Mouse (Mus musculus): ENCODE measurements around the gene Lbh. TPM values are rescaled to one million over a fixed set of nuclear protein-coding genes. Genes with fewer than 3 reads are reported as not detected.

Gene Lbh
- polyA plus RNA-seq, 1 experiment from 2014 or later = 6.5 TPM

DNA sequence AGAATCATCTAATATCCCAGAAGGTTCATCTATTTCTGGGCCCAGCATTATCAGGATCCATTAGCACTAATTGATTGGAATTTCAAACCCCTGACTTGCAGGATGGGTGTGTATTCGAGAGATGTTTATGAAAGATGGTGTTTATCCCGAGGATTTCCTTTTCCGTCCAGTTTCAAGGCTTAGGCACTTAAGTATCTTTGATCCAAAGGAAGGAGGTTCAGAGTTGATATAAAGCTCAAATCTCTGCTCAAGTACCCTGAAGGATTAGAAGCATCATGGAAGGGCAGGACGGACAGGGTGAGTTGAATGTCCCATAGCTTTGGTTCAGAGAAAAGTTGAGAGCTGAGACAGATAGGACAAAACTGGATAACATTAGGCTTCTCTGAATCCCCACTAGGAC, 15.0 kb downstream of the Lbh start:
- no peak overlapping the region for H3K4me2 ChIP-seq (ENCODE audit: low read length)
- H3K4me1 ChIP-seq (ENCODE audit: control insufficient read depth, insufficient read depth, low read depth, low read length) = peaks cover 3% of the 10 kb centered on the region; the same call in 1 of the 2 replicates
- no peak overlapping the region for H3K4me3 ChIP-seq (ENCODE audit: low read length)
- no peak for ATAC-seq
- H3K27me3 ChIP-seq (replicated peaks; ENCODE audit: control insufficient read depth, insufficient read depth, low read length) = no peaks in the 10 kb centered on the region
- H3K36me3 ChIP-seq (ENCODE audit: control insufficient read depth, insufficient read depth, low read length) = peaks cover 4% of the 10 kb centered on the region
- WGBS = 97% methylated on average over 4 of the region's 4 CpGs
- H3K9me3 ChIP-seq (ENCODE audit: control insufficient read depth, low read length) = no peaks in the 10 kb centered on the region
- no peak overlapping the region for H3K9ac ChIP-seq (ENCODE audit: low read depth, low read length)
- H3K27ac ChIP-seq (ENCODE audit: low read depth, low read length) = no peak overlapping the region

DNA sequence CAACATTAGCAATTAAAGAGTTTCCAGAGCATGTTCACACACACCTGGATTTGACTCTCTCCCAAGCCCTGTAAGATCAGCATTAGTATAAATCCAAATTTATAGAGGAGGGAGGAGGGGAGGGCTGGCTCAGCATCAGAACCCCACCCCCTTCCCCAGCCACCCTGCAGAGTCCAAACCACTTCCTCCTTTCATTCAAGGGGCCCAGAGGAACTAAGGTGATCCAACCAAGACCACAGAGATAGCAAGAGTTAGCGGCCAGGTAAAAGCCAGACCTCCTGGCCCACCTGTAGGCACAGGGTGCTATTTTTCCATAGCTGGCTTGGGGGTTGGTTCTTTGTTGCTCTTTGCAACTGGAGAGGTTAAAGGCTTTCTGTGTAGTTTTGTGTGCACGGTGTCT, 16.0 kb downstream of the Lbh start:
- H3K4me2 ChIP-seq (ENCODE audit: low read length) = no peak overlapping the region
- H3K4me3 ChIP-seq (ENCODE audit: low read length) = no peak overlapping the region
- peaks cover 4% of the 10 kb centered on the region for H3K36me3 ChIP-seq (ENCODE audit: control insufficient read depth, insufficient read depth, low read length)
- H3K9ac ChIP-seq (ENCODE audit: low read depth, low read length) = no peak overlapping the region
- H3K27me3 ChIP-seq (replicated peaks; ENCODE audit: control insufficient read depth, insufficient read depth, low read length) = no peaks in the 10 kb centered on the region
- peaks cover 3% of the 10 kb centered on the region; the same call in 1 of the 2 replicates for H3K4me1 ChIP-seq (ENCODE audit: control insufficient read depth, insufficient read depth, low read depth, low read length)
- H3K27ac ChIP-seq (ENCODE audit: low read depth, low read length) = no peak overlapping the region
- no peak for ATAC-seq
- H3K9me3 ChIP-seq (ENCODE audit: control insufficient read depth, low read length) = no peaks in the 10 kb centered on the region
- 76% methylated on average over 2 of the region's 2 CpGs for WGBS

DNA sequence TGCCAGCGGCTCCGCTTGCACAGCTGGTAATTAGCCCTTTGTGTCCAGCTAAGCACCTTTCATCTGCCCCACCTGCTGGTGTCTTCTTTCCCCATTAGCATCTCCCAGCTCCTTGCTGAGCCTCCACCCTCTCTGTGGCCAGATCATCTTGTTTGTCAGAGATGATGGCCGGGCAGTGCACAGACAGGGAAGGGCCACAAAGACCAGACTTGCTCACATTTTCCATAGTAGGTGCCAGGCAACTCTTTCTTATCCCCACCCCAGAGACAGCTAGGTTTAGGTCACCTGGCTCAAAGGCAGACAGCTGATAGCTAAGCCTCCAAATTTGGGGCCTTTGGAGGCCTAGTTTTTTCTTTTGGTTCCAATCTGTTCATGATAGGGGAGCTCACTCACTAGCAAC, 16.5 kb downstream of the Lbh start:
- Histone ChIP-seq H3K4me1 (ENCODE audit: control insufficient read depth, insufficient read depth, low read depth, low read length) (peaks cover 3% of the 10 kb centered on the region; the same call in 1 of the 2 replicates), H3K27me3 (replicated peaks; ENCODE audit: control insufficient read depth, insufficient read depth, low read length) (no peaks in the 10 kb centered on the region), H3K4me3 (ENCODE audit: low read length) (no peak overlapping the region), H3K9ac (ENCODE audit: low read depth, low read length) (no peak overlapping the region), H3K4me2 (ENCODE audit: low read length) (no peak overlapping the region), H3K27ac (ENCODE audit: low read depth, low read length) (no peak overlapping the region), H3K36me3 (ENCODE audit: control insufficient read depth, insufficient read depth, low read length) (peaks cover 6% of the 10 kb centered on the region), H3K9me3 (ENCODE audit: control insufficient read depth, low read length) (no peaks in the 10 kb centered on the region)
- ATAC-seq = no peak
- WGBS = 42% methylated on average over 3 of the region's 3 CpGs

DNA sequence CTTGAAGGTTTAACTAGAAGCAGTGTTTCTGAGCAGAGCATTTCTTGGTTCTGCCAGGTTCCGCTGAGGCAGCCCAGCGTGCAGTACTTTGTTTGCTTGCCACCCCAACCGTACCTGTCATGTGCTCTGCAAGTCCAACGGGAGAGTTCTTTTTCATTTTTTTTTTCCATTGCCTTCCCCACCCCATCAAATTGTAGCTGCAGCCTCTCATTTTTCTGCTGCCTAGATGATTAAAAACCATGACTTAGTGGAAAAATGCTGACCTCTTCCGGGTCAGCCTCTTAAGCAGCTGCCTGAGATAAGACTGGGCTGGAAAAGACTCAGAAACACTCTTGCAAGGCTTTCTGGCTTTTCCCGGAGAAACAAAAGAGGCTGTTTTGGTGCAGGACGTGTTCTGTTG, 17.8 kb downstream of the Lbh start:
- Histone ChIP-seq H3K9me3 (ENCODE audit: control insufficient read depth, low read length) (no peaks in the 10 kb centered on the region), H3K4me2 (ENCODE audit: low read length) (no peak overlapping the region), H3K27ac (ENCODE audit: low read depth, low read length) (no peak overlapping the region), H3K9ac (ENCODE audit: low read depth, low read length) (no peak overlapping the region), H3K4me3 (ENCODE audit: low read length) (no peak overlapping the region), H3K4me1 (ENCODE audit: control insufficient read depth, insufficient read depth, low read depth, low read length) (peaks cover 3% of the 10 kb centered on the region; the same call in 1 of the 2 replicates), H3K27me3 (replicated peaks; ENCODE audit: control insufficient read depth, insufficient read depth, low read length) (no peaks in the 10 kb centered on the region), H3K36me3 (ENCODE audit: control insufficient read depth, insufficient read depth, low read length) (peaks cover 16% of the 10 kb centered on the region)
- WGBS = 60% methylated on average over 7 of the region's 7 CpGs
- ATAC-seq = no peak

GRCm38 (mm10) chr17:72936336-72936735, 18.2 kb downstream of the Lbh start:
- no peaks in the 10 kb centered on the region for H3K9me3 ChIP-seq (ENCODE audit: control insufficient read depth, low read length)
- no peak overlapping the region for H3K27ac ChIP-seq (ENCODE audit: low read depth, low read length)
- peaks cover 20% of the 10 kb centered on the region for H3K36me3 ChIP-seq (ENCODE audit: control insufficient read depth, insufficient read depth, low read length)
- H3K4me3 ChIP-seq (ENCODE audit: low read length) = no peak overlapping the region
- 60% methylated on average over 3 of the region's 3 CpGs for WGBS
- no peak overlapping the region for H3K9ac ChIP-seq (ENCODE audit: low read depth, low read length)
- no peak for ATAC-seq
- no peaks in the 10 kb centered on the region for H3K27me3 ChIP-seq (replicated peaks; ENCODE audit: control insufficient read depth, insufficient read depth, low read length)
- peaks cover 3% of the 10 kb centered on the region; the same call in 1 of the 2 replicates for H3K4me1 ChIP-seq (ENCODE audit: control insufficient read depth, insufficient read depth, low read depth, low read length)
- no peak overlapping the region for H3K4me2 ChIP-seq (ENCODE audit: low read length)

DNA sequence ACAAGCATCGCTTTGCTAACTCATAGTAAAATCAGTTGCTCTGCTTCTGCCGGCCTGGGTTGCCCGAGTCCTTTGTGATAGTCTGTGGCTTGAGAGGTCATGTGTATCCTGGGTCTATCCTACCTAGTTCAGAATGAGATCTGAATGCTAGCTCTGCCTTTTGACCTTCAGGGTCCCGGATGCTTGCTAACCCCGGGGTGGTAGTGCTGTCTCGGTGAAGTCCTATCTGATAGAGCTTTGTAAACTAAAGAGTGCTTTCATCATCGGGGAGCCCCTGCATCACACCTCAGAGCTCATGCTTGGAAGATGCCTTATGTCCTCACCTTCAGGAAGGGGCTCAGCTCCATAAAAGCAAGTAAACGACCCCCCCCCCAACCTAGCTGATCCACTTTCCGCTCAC, 19.1 kb downstream of the Lbh start:
- WGBS = 95% methylated on average over 9 of the region's 9 CpGs
- Histone ChIP-seq H3K9me3 (ENCODE audit: control insufficient read depth, low read length) (no peaks in the 10 kb centered on the region), H3K27ac (ENCODE audit: low read depth, low read length) (no peak overlapping the region), H3K27me3 (replicated peaks; ENCODE audit: control insufficient read depth, insufficient read depth, low read length) (no peaks in the 10 kb centered on the region), H3K36me3 (ENCODE audit: control insufficient read depth, insufficient read depth, low read length) (peaks cover 20% of the 10 kb centered on the region), H3K4me3 (ENCODE audit: low read length) (no peak overlapping the region), H3K9ac (ENCODE audit: low read depth, low read length) (no peak overlapping the region), H3K4me1 (ENCODE audit: control insufficient read depth, insufficient read depth, low read depth, low read length) (peaks cover 3% of the 10 kb centered on the region; the same call in 1 of the 2 replicates), H3K4me2 (ENCODE audit: low read length) (no peak overlapping the region)
- no peak for ATAC-seq

DNA sequence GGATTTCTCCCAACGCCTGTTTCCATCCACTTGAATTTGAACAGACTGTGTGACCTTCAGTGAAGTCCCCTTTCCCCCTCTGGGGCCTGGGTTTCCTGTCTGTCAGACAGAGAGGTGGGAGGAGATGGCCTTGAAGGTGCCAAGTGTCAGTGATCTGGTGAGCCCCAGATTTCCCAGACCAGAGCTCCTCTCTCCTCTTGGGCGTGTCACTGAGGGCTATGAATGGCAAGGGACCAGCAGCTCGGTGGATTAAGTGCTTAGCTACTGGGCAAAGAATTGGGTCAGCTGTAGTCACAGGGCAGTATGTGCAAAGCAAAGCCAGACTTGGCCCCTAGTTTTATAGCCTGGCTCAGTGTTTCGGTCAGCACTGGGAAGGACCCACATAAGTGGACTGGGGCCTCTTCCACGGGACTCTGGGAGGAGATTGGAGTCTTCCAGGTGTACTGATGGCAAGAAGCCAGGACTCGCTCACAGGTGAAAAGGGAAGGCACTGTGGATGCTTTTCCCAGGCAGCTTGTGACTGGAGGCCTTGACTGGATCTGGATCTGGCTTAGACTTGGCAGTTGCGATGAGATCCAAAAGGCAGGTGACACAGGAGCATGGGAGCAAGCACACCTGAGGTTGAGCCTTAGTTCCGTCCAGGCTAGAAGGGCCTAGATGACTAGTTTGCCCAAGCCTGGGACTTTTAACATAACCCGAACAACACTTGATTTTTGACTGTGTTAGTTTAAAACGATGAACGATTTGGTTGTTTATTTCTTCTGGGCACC, 20.1 kb downstream of the Lbh start:
- no peak; the same call in 1 of the 2 replicates for ATAC-seq
- Histone ChIP-seq H3K4me3 (ENCODE audit: low read length) (no peak overlapping the region), H3K27me3 (replicated peaks; ENCODE audit: control insufficient read depth, insufficient read depth, low read length) (no peaks in the 10 kb centered on the region), H3K36me3 (ENCODE audit: control insufficient read depth, insufficient read depth, low read length) (peaks cover 20% of the 10 kb centered on the region), H3K27ac (ENCODE audit: low read depth, low read length) (no peak overlapping the region), H3K4me2 (ENCODE audit: low read length) (no peak overlapping the region), H3K4me1 (ENCODE audit: control insufficient read depth, insufficient read depth, low read depth, low read length) (peaks cover 3% of the 10 kb centered on the region; the same call in 1 of the 2 replicates), H3K9me3 (ENCODE audit: control insufficient read depth, low read length) (no peaks in the 10 kb centered on the region), H3K9ac (ENCODE audit: low read depth, low read length) (no peak overlapping the region)
- WGBS = 82% methylated on average over 11 of the region's 11 CpGs

GRCm38 (mm10) chr17:72938871-72939568, 20.9 kb downstream of the Lbh start:
- 89% methylated on average over 15 of the region's 15 CpGs for WGBS
- Histone ChIP-seq H3K4me3 (ENCODE audit: low read length) (no peak overlapping the region), H3K4me2 (ENCODE audit: low read length) (no peak overlapping the region), H3K36me3 (ENCODE audit: control insufficient read depth, insufficient read depth, low read length) (peaks cover 20% of the 10 kb centered on the region), H3K27me3 (replicated peaks; ENCODE audit: control insufficient read depth, insufficient read depth, low read length) (no peaks in the 10 kb centered on the region), H3K27ac (ENCODE audit: low read depth, low read length) (no peak overlapping the region), H3K4me1 (ENCODE audit: control insufficient read depth, insufficient read depth, low read depth, low read length) (peaks cover 3% of the 10 kb centered on the region; the same call in 1 of the 2 replicates), H3K9ac (ENCODE audit: low read depth, low read length) (no peak overlapping the region), H3K9me3 (ENCODE audit: control insufficient read depth, low read length) (no peaks in the 10 kb centered on the region)
- ATAC-seq = no peak

GRCm38 (mm10) chr17:72939569-72939899, 21.4 kb downstream of the Lbh start:
- Histone ChIP-seq H3K4me2 (ENCODE audit: low read length) (no peak overlapping the region), H3K9me3 (ENCODE audit: control insufficient read depth, low read length) (no peaks in the 10 kb centered on the region), H3K27ac (ENCODE audit: low read depth, low read length) (no peak overlapping the region), H3K4me1 (ENCODE audit: control insufficient read depth, insufficient read depth, low read depth, low read length) (0 out of 2 replicates have a peak, but pooled peaks cover 3% of the 10 kb centered on the region), H3K27me3 (replicated peaks; ENCODE audit: control insufficient read depth, insufficient read depth, low read length) (no peaks in the 10 kb centered on the region), H3K9ac (ENCODE audit: low read depth, low read length) (no peak overlapping the region), H3K4me3 (ENCODE audit: low read length) (no peak overlapping the region), H3K36me3 (ENCODE audit: control insufficient read depth, insufficient read depth, low read length) (peaks cover 20% of the 10 kb centered on the region)
- ATAC-seq = no peak
- WGBS = 87% methylated on average over 6 of the region's 6 CpGs
